Mouse (Mus musculus): ENCODE results near the gene Vmn1r199. TPM values are rescaled to one million over a fixed set of nuclear protein-coding genes. Genes with fewer than 3 reads are reported as not detected.

Gene Vmn1r199
- polyA plus RNA-seq, 1 experiment from 2014 or later, result not detected

DNA sequence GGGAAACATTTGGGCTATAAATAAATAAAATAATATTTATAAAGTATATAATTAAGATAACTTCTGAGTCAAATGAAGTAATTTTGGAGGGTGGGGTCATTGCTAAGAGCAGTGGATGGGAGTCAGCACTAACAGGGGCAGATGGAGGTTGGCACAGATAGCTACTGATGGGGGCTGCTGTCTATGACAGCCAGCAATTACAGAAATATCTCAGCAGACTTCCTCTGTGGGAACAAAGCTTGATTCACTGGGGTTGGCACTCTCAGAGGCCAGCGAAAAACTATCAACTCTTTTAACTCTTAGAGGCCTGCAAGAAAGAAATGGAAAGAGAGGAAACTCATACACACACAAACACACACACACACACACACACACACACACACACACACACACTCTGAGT is 23.4 kb downstream of the Vmn1r199 start:
- H3K4me3 ChIP-seq (ENCODE audit: low read depth, low read length), result no peak overlapping the region
- H3K27ac ChIP-seq (ENCODE audit: low read length), result no peak overlapping the region
- no peaks in the 10 kb centered on the region for H3K9me3 ChIP-seq (replicated peaks; ENCODE audit: control insufficient read depth, low read length)
- ATAC-seq (ENCODE audit: low read depth), result no peak
- no peaks in the 10 kb centered on the region for H3K27me3 ChIP-seq (ENCODE audit: control insufficient read depth, insufficient read depth, low read depth, low read length)
- no peaks in the 10 kb centered on the region for H3K4me1 ChIP-seq (ENCODE audit: control insufficient read depth, low read depth, low read length)
- H3K36me3 ChIP-seq (ENCODE audit: control insufficient read depth, insufficient read depth), result no peaks in the 10 kb centered on the region
- no peak overlapping the region for H3K9ac ChIP-seq (ENCODE audit: low read depth, low read length)
- H3K4me2 ChIP-seq (ENCODE audit: low read depth, low read length), result no peak overlapping the region
- WGBS (ENCODE audit: insufficient replicate concordance), result 33% methylated on average over 1 of the region's 1 CpGs

Other genes starting within 250 kb of the Vmn1r199 start
- gene Vmn1r191, start 195.8 kb upstream of the Vmn1r199 start, polyA plus RNA-seq (2015; fragmentation: Nextera tagmentation; extraction: Ambion mirVana), result not detected in 2 replicates
- gene Vmn1r192, start 188.7 kb upstream of the Vmn1r199 start, polyA plus RNA-seq (2015; fragmentation: Nextera tagmentation; extraction: Ambion mirVana), result not detected in 2 replicates
- gene Vmn1r193, start 156.7 kb upstream of the Vmn1r199 start, polyA plus RNA-seq (2015; fragmentation: Nextera tagmentation; extraction: Ambion mirVana), result not detected in 2 replicates
- not detected in 2 replicates for gene Vmn1r194, start 135.6 kb upstream of the Vmn1r199 start, polyA plus RNA-seq (2015; fragmentation: Nextera tagmentation; extraction: Ambion mirVana)
- gene Vmn1r195, start 109.3 kb upstream of the Vmn1r199 start, polyA plus RNA-seq (2015; fragmentation: Nextera tagmentation; extraction: Ambion mirVana), result not detected in 2 replicates
- not detected in 2 replicates for gene Vmn1r196, start 89.9 kb upstream of the Vmn1r199 start, polyA plus RNA-seq (2015; fragmentation: Nextera tagmentation; extraction: Ambion mirVana)
- not detected in 2 replicates for gene Vmn1r197, start 55.2 kb upstream of the Vmn1r199 start, polyA plus RNA-seq (2015; fragmentation: Nextera tagmentation; extraction: Ambion mirVana)
- gene Vmn1r198, start 29.5 kb upstream of the Vmn1r199 start, polyA plus RNA-seq (2015; fragmentation: Nextera tagmentation; extraction: Ambion mirVana), result not detected in 2 replicates
- gene Vmn1r200, start 10.6 kb downstream of the Vmn1r199 start, polyA plus RNA-seq (2015; fragmentation: Nextera tagmentation; extraction: Ambion mirVana), result not detected in 2 replicates
- gene Vmn1r201, start 92.1 kb downstream of the Vmn1r199 start, polyA plus RNA-seq (2015; fragmentation: Nextera tagmentation; extraction: Ambion mirVana), result not detected in 2 replicates
- gene Vmn1r202, start 125.6 kb downstream of the Vmn1r199 start, polyA plus RNA-seq (2015; fragmentation: Nextera tagmentation; extraction: Ambion mirVana), result not detected in 2 replicates
- gene Vmn1r203, start 138.3 kb downstream of the Vmn1r199 start, polyA plus RNA-seq (2015; fragmentation: Nextera tagmentation; extraction: Ambion mirVana), result not detected in 2 replicates
- not detected in 2 replicates for gene Vmn1r204, start 173.4 kb downstream of the Vmn1r199 start, polyA plus RNA-seq (2015; fragmentation: Nextera tagmentation; extraction: Ambion mirVana)
- not detected in 2 replicates for gene Vmn1r205, start 213.2 kb downstream of the Vmn1r199 start, polyA plus RNA-seq (2015; fragmentation: Nextera tagmentation; extraction: Ambion mirVana)
- gene Vmn1r206, start 244.4 kb downstream of the Vmn1r199 start, polyA plus RNA-seq (2015; fragmentation: Nextera tagmentation; extraction: Ambion mirVana), result not detected in 2 replicates